Mouse (Mus musculus): ENCODE data around the gene Lactb. TPM values are rescaled to one million over a fixed set of nuclear protein-coding genes. Genes with fewer than 3 reads are reported as not detected.

The Lactb gene
- polyA plus RNA-seq, 1 experiment = 9.5 TPM

GRCm38 (mm10) chr9:66912304-66912703 is 63.0 kb downstream of the Lactb start:
- Histone ChIP-seq H3K27ac (ENCODE audit: insufficient read depth, low read length) (no peak overlapping the region), H3K4me3 (ENCODE audit: extremely low read depth, insufficient read depth, insufficient read length) (no peak overlapping the region), H3K4me1 (ENCODE audit: control insufficient read depth, insufficient read depth, insufficient read length) (peaks cover 20% of the 10 kb centered on the region; the same call in 1 of the 2 replicates), H3K27me3 (ENCODE audit: control insufficient read depth, insufficient read depth, low read length) (no peaks in the 10 kb centered on the region), H3K36me3 (ENCODE audit: control insufficient read depth, insufficient read depth, low read length) (no peaks in the 10 kb centered on the region)
- TF ChIP-seq CTCF (IDR thresholded peaks at IDR 0.05; ENCODE audit: extremely low read depth, insufficient read depth, insufficient read length, insufficient replicate concordance) (no peak), POLR2A (IDR thresholded peaks at IDR 0.05; ENCODE audit: low read depth, low read length) (no peak)
- DNase-seq (ENCODE audit: low read depth in 1 of 2, low spot score in 2 of 2) = no peak

GRCm38 (mm10) chr9:66910677-66911076 is 64.6 kb downstream of the Lactb start:
- H3K4me1 ChIP-seq (ENCODE audit: control insufficient read depth, insufficient read depth, insufficient read length) = peaks cover 12% of the 10 kb centered on the region; the same call in 1 of the 2 replicates

GRCm38 (mm10) chr9:66909922-66910321 is 65.4 kb downstream of the Lactb start:
- TF ChIP-seq CTCF (IDR thresholded peaks at IDR 0.05; ENCODE audit: extremely low read depth, insufficient read depth, insufficient read length, insufficient replicate concordance) (no peak), POLR2A (IDR thresholded peaks at IDR 0.05; ENCODE audit: low read depth, low read length) (no peak)
- no peaks in the 10 kb centered on the region for H3K27me3 ChIP-seq (ENCODE audit: control insufficient read depth, insufficient read depth, low read length)
- no peak overlapping the region for H3K27ac ChIP-seq (ENCODE audit: insufficient read depth, low read length)
- no peak overlapping the region for H3K4me3 ChIP-seq (ENCODE audit: extremely low read depth, insufficient read depth, insufficient read length)
- peaks cover 6% of the 10 kb centered on the region; the same call in 1 of the 2 replicates for H3K4me1 ChIP-seq (ENCODE audit: control insufficient read depth, insufficient read depth, insufficient read length)
- 71% methylated on average over 7 of the region's 7 CpGs for WGBS
- H3K36me3 ChIP-seq (ENCODE audit: control insufficient read depth, insufficient read depth, low read length) = no peaks in the 10 kb centered on the region
- no peak for DNase-seq (ENCODE audit: low read depth in 1 of 2, low spot score in 2 of 2)

More at GRCm38 (mm10) chr9:66910677-66911076, 64.6 kb downstream of the Lactb start:
- Histone ChIP-seq H3K36me3 (ENCODE audit: control insufficient read depth, insufficient read depth, low read length) (no peaks in the 10 kb centered on the region), H3K27me3 (ENCODE audit: control insufficient read depth, insufficient read depth, low read length) (no peaks in the 10 kb centered on the region), H3K27ac (ENCODE audit: insufficient read depth, low read length) (no peak overlapping the region), H3K4me3 (ENCODE audit: extremely low read depth, insufficient read depth, insufficient read length) (no peak overlapping the region)
- DNase-seq (ENCODE audit: low read depth in 1 of 2, low spot score in 2 of 2) = no peak
- 54% methylated on average over 5 of the region's 5 CpGs for WGBS
- TF ChIP-seq CTCF (IDR thresholded peaks at IDR 0.05; ENCODE audit: extremely low read depth, insufficient read depth, insufficient read length, insufficient replicate concordance) (no peak), POLR2A (IDR thresholded peaks at IDR 0.05; ENCODE audit: low read depth, low read length) (no peak)

- no peak for TF ChIP-seq POLR2A (IDR thresholded peaks at IDR 0.05; ENCODE audit: low read depth, low read length)
- no peak for TF ChIP-seq CTCF (IDR thresholded peaks at IDR 0.05; ENCODE audit: extremely low read depth, insufficient read depth, insufficient read length, insufficient replicate concordance)
- DNase-seq (ENCODE audit: low read depth in 1 of 2, low spot score in 2 of 2) = no peak
- Histone ChIP-seq H3K4me1 (ENCODE audit: control insufficient read depth, insufficient read depth, insufficient read length) (peaks cover 2% of the 10 kb centered on the region; the same call in 1 of the 2 replicates), H3K4me3 (ENCODE audit: extremely low read depth, insufficient read depth, insufficient read length) (no peak overlapping the region), H3K27me3 (ENCODE audit: control insufficient read depth, insufficient read depth, low read length) (no peaks in the 10 kb centered on the region), H3K27ac (ENCODE audit: insufficient read depth, low read length) (no peak overlapping the region), H3K36me3 (ENCODE audit: control insufficient read depth, insufficient read depth, low read length) (no peaks in the 10 kb centered on the region; the same call in 1 of the 2 replicates)
- WGBS = 78% methylated on average over 5 of the region's 5 CpGs
Measured at GRCm38 (mm10) chr9:66907746-66908397, 67.4 kb downstream of the Lactb start.

- Histone ChIP-seq H3K27me3 (ENCODE audit: control insufficient read depth, insufficient read depth, low read length) (no peaks in the 10 kb centered on the region), H3K36me3 (ENCODE audit: control insufficient read depth, insufficient read depth, low read length) (no peaks in the 10 kb centered on the region; the same call in 1 of the 2 replicates), H3K4me1 (ENCODE audit: control insufficient read depth, insufficient read depth, insufficient read length) (peaks cover 2% of the 10 kb centered on the region; the same call in 1 of the 2 replicates), H3K27ac (ENCODE audit: insufficient read depth, low read length) (no peak overlapping the region), H3K4me3 (ENCODE audit: extremely low read depth, insufficient read depth, insufficient read length) (no peak overlapping the region)
- DNase-seq (ENCODE audit: low read depth in 1 of 2, low spot score in 2 of 2) = no peak
- TF ChIP-seq POLR2A (IDR thresholded peaks at IDR 0.05; ENCODE audit: low read depth, low read length) = no peak
- TF ChIP-seq CTCF (IDR thresholded peaks at IDR 0.05; ENCODE audit: extremely low read depth, insufficient read depth, insufficient read length, insufficient replicate concordance) = no peak
- WGBS = 78% methylated on average over 8 of the region's 8 CpGs
Measured at GRCm38 (mm10) chr9:66907126-66907525, 68.2 kb downstream of the Lactb start.

GRCm38 (mm10) chr9:66905990-66906389 is 69.3 kb downstream of the Lactb start:
- Histone ChIP-seq H3K27ac (ENCODE audit: insufficient read depth, low read length) (no peak overlapping the region), H3K36me3 (ENCODE audit: control insufficient read depth, insufficient read depth, low read length) (no peaks in the 10 kb centered on the region; the same call in 1 of the 2 replicates), H3K4me1 (ENCODE audit: control insufficient read depth, insufficient read depth, insufficient read length) (peaks cover under 1% of the 10 kb centered on the region; the same call in 1 of the 2 replicates), H3K27me3 (ENCODE audit: control insufficient read depth, insufficient read depth, low read length) (no peaks in the 10 kb centered on the region), H3K4me3 (ENCODE audit: extremely low read depth, insufficient read depth, insufficient read length) (no peak overlapping the region)
- 77% methylated on average over 9 of the region's 9 CpGs for WGBS
- TF ChIP-seq POLR2A (IDR thresholded peaks at IDR 0.05; ENCODE audit: low read depth, low read length) (no peak), CTCF (IDR thresholded peaks at IDR 0.05; ENCODE audit: extremely low read depth, insufficient read depth, insufficient read length, insufficient replicate concordance) (no peak)
- no peak for DNase-seq (ENCODE audit: low read depth in 1 of 2, low spot score in 2 of 2)

Other genes starting within 250 kb of the Lactb start
- 1.0 and 1.9 TPM in 2 replicates for gene Aph1b, start 180.0 kb downstream of the Lactb start, polyA plus RNA-seq (2012; rRNA removed)
- gene Gm10647, start 178.4 kb downstream of the Lactb start, polyA plus RNA-seq (2012; rRNA removed) = 0.05 TPM in 1 of 2 replicates, not detected in the other
- gene Aph1c, start 140.8 kb downstream of the Lactb start, polyA plus RNA-seq (2012; rRNA removed) = 1.1 and 3.0 TPM in 2 replicates
- gene Rab8b, start 55.8 kb downstream of the Lactb start, polyA plus RNA-seq (2012; rRNA removed) = 12.5 and 13.2 TPM in 2 replicates
- 11.4 and 13.3 TPM in 2 replicates for gene Rps27l, start 29.4 kb downstream of the Lactb start, polyA plus RNA-seq (2012; rRNA removed)
- 39.0 and 54.2 TPM in 2 replicates for gene Tpm1, start 73.9 kb upstream of the Lactb start, polyA plus RNA-seq (2012; rRNA removed)

Measured in spleen, adult 2 months (tissue).